Mouse (Mus musculus) ES-E14 (cell line): ENCODE results near the gene Dkk1.

Experiments used
- HCFC1 ChIP-seq: IDR thresholded peaks from 2 replicates; pipeline ENCODE4 v1.6.1; 2012; ENCODE audit warnings: low read length, inconsistent platforms, borderline replicate concordance; ENCODE audit not compliant: insufficient read depth
- ZC3H11A ChIP-seq: IDR thresholded peaks from 2 replicates; pipeline ENCODE4 v1.6.1; 2012; ENCODE audit warnings: low read depth, mild to moderate bottlenecking, inconsistent platforms, low read length, borderline replicate concordance
- ZNF384 ChIP-seq: IDR thresholded peaks from 2 replicates; pipeline ENCODE4 v1.6.1; 2012; ENCODE audit warnings: low read depth, low read length, inconsistent platforms

DNA sequence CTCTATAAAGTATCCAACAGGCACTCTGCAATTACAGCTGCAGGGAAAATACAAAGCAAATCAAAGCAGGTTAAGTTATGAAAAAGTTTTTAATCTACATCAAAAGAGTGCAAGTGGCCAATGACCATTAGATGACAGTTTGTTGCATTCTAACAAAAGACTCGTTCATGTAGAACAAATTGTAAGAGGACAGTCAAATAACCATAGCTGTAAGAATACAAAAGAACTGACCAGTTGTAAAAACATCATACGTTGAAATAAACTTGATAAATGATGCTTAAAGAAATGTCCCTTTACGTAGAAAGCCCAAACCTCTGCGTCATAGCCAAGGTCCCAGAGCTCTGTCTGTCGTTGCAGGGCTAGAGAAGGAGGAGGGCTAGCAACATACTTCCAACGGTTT lies 15.1 kb upstream of the Dkk1 start:
- TF ChIP-seq ZNF384 (no peak), ZC3H11A (no peak), HCFC1 (no peak)
